Mouse (Mus musculus) embryo, embryonic 11.5 days (tissue): ENCODE results near the gene Klhl11.

Experiments used
- DNase-seq: peaks from one replicate; pipeline ENCODE4 v3.0.0-alpha.2; 2012; ENCODE audit warnings: low read depth, low spot score

Klhl11 gene

GRCm38 (mm10) chr11:100414021-100414913 lies 58.3 kb downstream of the Klhl11 start, which contains the start of gene P3h4:
TSS of gene P3h4 (minus strand) at chr11:100414836.
- peak; percentile 83 for DNase-seq

GRCm38 (mm10) chr11:100413541-100413940 lies 59.0 kb downstream of the Klhl11 start:
- DNase-seq = no peak
